26 mouse cellular contexts compared by ENCODE assay signal in genomic region chr11:21321577-21321976, GRCm38 (mm10). TPM values are rescaled to one million over a fixed set of nuclear protein-coding genes. Genes with fewer than 3 reads are reported as not detected.
DNase-seq lines count a peak whose midpoint lies in the region; ATAC-seq and TF ChIP-seq lines count a peak whose summit lies in the region.
"Had no signal": no experiment of that assay in that cellular context is flagged by ENCODE, and none has a peak within 500 bp of the region (broad histone marks: within the 10 kb centered on the region; RNA-seq: fewer than 3 reads in every experiment).

No protein-coding gene starts in this region.

- DNase-seq in lung, postnatal 25 days (ENCODE audit: low spot score): peak; percentile 14
- no peak for DNase-seq in lung, adult 2 months
- DNase-seq in 416B (ENCODE audit: low read depth): peak; percentile 45
- no peak for DNase-seq in hindbrain, postnatal 0 days (ENCODE audit: low spot score)
- DNase-seq in ovary, postnatal 10 days (ENCODE audit: low spot score): no peak
- DNase-seq in thymus, postnatal 14 days: no peak
- DNase-seq: adrenal gland, adult 8-10 months; adrenal gland, postnatal 25 days; B cell, adult 2 months; cerebellum, adult 11 months; cerebellum, adult 18-20 months; cerebellum, adult 8-10 months; cerebellum, adult 9-11 months; cerebellum, postnatal 14 days; cerebellum, postnatal 36 days; forebrain, postnatal 0 days had no signal

- H3K27me3 ChIP-seq in hindbrain, postnatal 0 days (ENCODE audit: insufficient read depth, low read length): no peaks in the 10 kb centered on the region
- H3K27me3 ChIP-seq: CH12.LX; embryonic facial prominence, embryonic 12.5 days; forebrain, embryonic 13.5 days; forebrain, embryonic 15.5 days; Patski had no signal

- H3K9ac ChIP-seq in hindbrain, postnatal 0 days (replicated peaks; ENCODE audit: low read length): no peak overlapping the region
- H3K9ac ChIP-seq: embryonic facial prominence, embryonic 12.5 days; forebrain, embryonic 13.5 days; forebrain, embryonic 15.5 days; forebrain, postnatal 0 days had no signal

- no peak overlapping the region for H3K4me2 ChIP-seq in hindbrain, postnatal 0 days (ENCODE audit: low read depth, low read length)
- H3K4me2 ChIP-seq: embryonic facial prominence, embryonic 12.5 days; forebrain, embryonic 13.5 days; forebrain, embryonic 15.5 days had no signal

- TF ChIP-seq CTCF in lung, adult 2 months (IDR thresholded peaks at IDR 0.05; ENCODE audit: insufficient read depth, low read length): no peak
- TF ChIP-seq CTCF in hindbrain, postnatal 0 days (IDR thresholded peaks at IDR 0.05; ENCODE audit: low read depth): no peak

- no peaks in the 10 kb centered on the region for H3K36me3 ChIP-seq in hindbrain, postnatal 0 days (ENCODE audit: insufficient read depth, low read length)

- H3K9me3 ChIP-seq in hindbrain, postnatal 0 days (ENCODE audit: low read length): no peaks in the 10 kb centered on the region
- H3K9me3 ChIP-seq: embryonic facial prominence, embryonic 10.5 days; embryonic facial prominence, embryonic 12.5 days; forebrain, embryonic 13.5 days; forebrain, embryonic 15.5 days; G1E had no signal

- ATAC-seq in common myeloid progenitor, adult 5-6 weeks (replicated peaks; ENCODE audit: low read depth, poor library complexity, severe bottlenecking): 0 out of 2 replicates have a peak, but pooled peaks have one; percentile 22
- ATAC-seq in megakaryocyte, adult 5-6 weeks (ENCODE audit: poor library complexity, severe bottlenecking): peak; percentile 88
- ATAC-seq in hindbrain, postnatal 0 days: no peak
- ATAC-seq: activated CD4-positive, CD25-positive, alpha-beta regulatory T cell, adult 4 months; forebrain, embryonic 13.5 days; forebrain, embryonic 15.5 days; forebrain, postnatal 0 days; Patski had no signal

- H3K27ac ChIP-seq in hindbrain, postnatal 0 days: no peak overlapping the region
- H3K27ac ChIP-seq: embryonic facial prominence, embryonic 10.5 days; embryonic facial prominence, embryonic 12.5 days; forebrain, embryonic 13.5 days; forebrain, embryonic 15.5 days had no signal

- no peak for TF ChIP-seq POLR2A in lung, adult 2 months (IDR thresholded peaks at IDR 0.05; ENCODE audit: borderline replicate concordance, extremely low read depth, low read depth, low read length)

- H3K4me1 ChIP-seq in lung, adult 2 months (ENCODE audit: control insufficient read depth, insufficient read depth, low read length): peaks cover 4% of the 10 kb centered on the region
- no peaks in the 10 kb centered on the region for H3K4me1 ChIP-seq in hindbrain, postnatal 0 days (ENCODE audit: insufficient read depth, low read length)
- H3K4me1 ChIP-seq: embryonic facial prominence, embryonic 10.5 days; embryonic facial prominence, embryonic 12.5 days; forebrain, embryonic 13.5 days; forebrain, embryonic 15.5 days had no signal

- WGBS in lung, adult 2 months: 37% methylated on average over 3 of the region's 3 CpGs
- WGBS in hindbrain, postnatal 0 days: 88% methylated on average over 3 of the region's 3 CpGs

- no peak overlapping the region for H3K4me3 ChIP-seq in lung, adult 2 months (replicated peaks; ENCODE audit: extremely low read depth, low read depth, low read length)
- H3K4me3 ChIP-seq in hindbrain, postnatal 0 days (ENCODE audit: low read length): no peak overlapping the region
- H3K4me3 ChIP-seq: embryonic facial prominence, embryonic 10.5 days; embryonic facial prominence, embryonic 12.5 days; forebrain, embryonic 13.5 days; forebrain, embryonic 15.5 days had no signal

RNA-seq across cellular contexts. Expression of gene Ugp2, which starts 49.4 kb away (rescaled TPM):
- polyA plus RNA-seq in lung, adult 2 months (2012; rRNA removed): 4.8 and 9.8 TPM in 2 replicates
- total RNA-seq in common myeloid progenitor, adult 5-6 weeks (2017): 37.9 and 43.3 TPM in 2 replicates
- 129 and 140 TPM in 2 replicates for total RNA-seq in megakaryocyte, adult 5-6 weeks (2015)
- 113 and 121 TPM in 2 replicates for total RNA-seq in megakaryocyte, adult 5-6 weeks (2017)
- total RNA-seq in hindbrain, postnatal 0 days (2014; rRNA removed): 37.4 and 41.2 TPM in 2 replicates
- 66.8 and 70.2 TPM in 2 replicates for polyA plus RNA-seq in hindbrain, postnatal 0 days (2015; fragmentation: Nextera tagmentation; extraction: Ambion mirVana)

Comparison
In these comparisons a context has a peak if more than half of its experiments do, and no peak if none do; other contexts are left out.
1. DNase-seq: peak in lung, postnatal 25 days (single experiment) and 416B (single experiment); none in lung, adult 2 months (single experiment), hindbrain, postnatal 0 days (single experiment), ovary, postnatal 10 days (single experiment) and thymus, postnatal 14 days (single experiment).